Comparison of ENCODE assay signal across 19 mouse cellular contexts in genomic region chr2:52442125-52442524, GRCm38 (mm10). TPM values are rescaled to one million over a fixed set of nuclear protein-coding genes. Genes with fewer than 3 reads are reported as not detected.
A peak's percentile ranks its signal among the peaks of the same experiment; 100 is the strongest.
DNase-seq lines count a peak whose midpoint lies in the region; ATAC-seq and TF ChIP-seq lines count a peak whose summit lies in the region.
"Had no signal": no experiment of that assay in that cellular context is flagged by ENCODE, and none has a peak within 500 bp of the region (broad histone marks: within the 10 kb centered on the region; RNA-seq: fewer than 3 reads in every experiment).

No protein-coding gene starts in this region.

- no peak for ATAC-seq in heart, embryonic 15.5 days (replicated peaks; ENCODE audit: insufficient number of reproducible peaks, insufficient read depth, low FRiP score, low read depth)
- no peak for ATAC-seq in embryonic facial prominence, embryonic 15.5 days (ENCODE audit: insufficient number of reproducible peaks, low FRiP score, low TSS enrichment, low read depth)
- ATAC-seq in stomach, embryonic 15.5 days (ENCODE audit: insufficient read depth, low FRiP score, low read depth) = peak; percentile 35; the same call in 1 of the 2 replicates
- no peak for ATAC-seq in erythroblast, adult 5-6 weeks (replicated peaks; ENCODE audit: low FRiP score, poor library complexity, severe bottlenecking)
- ATAC-seq: forebrain, embryonic 13.5 days; hindbrain, embryonic 16.5 days had no signal

- H3K4me3 ChIP-seq in heart, embryonic 15.5 days = no peak overlapping the region
- H3K4me3 ChIP-seq in lung, adult 2 months (replicated peaks; ENCODE audit: extremely low read depth, low read depth, low read length) = no peak overlapping the region
- H3K4me3 ChIP-seq in embryonic facial prominence, embryonic 15.5 days (replicated peaks) = no peak overlapping the region
- H3K4me3 ChIP-seq in stomach, embryonic 15.5 days (replicated peaks) = no peak overlapping the region
- H3K4me3 ChIP-seq: forebrain, embryonic 13.5 days; limb, embryonic 13.5 days had no signal

- no peak overlapping the region for H3K9ac ChIP-seq in heart, embryonic 15.5 days
- no peak overlapping the region for H3K9ac ChIP-seq in embryonic facial prominence, embryonic 15.5 days
- no peak overlapping the region for H3K9ac ChIP-seq in stomach, embryonic 15.5 days
- H3K9ac ChIP-seq: forebrain, embryonic 13.5 days; limb, embryonic 13.5 days had no signal

- H3K4me1 ChIP-seq in heart, embryonic 15.5 days (replicated peaks) = peaks cover 24% of the 10 kb centered on the region
- H3K4me1 ChIP-seq in lung, adult 2 months (ENCODE audit: control insufficient read depth, insufficient read depth, low read length) = peaks cover 9% of the 10 kb centered on the region
- H3K4me1 ChIP-seq in embryonic facial prominence, embryonic 15.5 days = peaks cover 11% of the 10 kb centered on the region; the same call in 1 of the 2 replicates
- H3K4me1 ChIP-seq in stomach, embryonic 15.5 days = 0 out of 2 replicates have a peak, but pooled peaks cover 4% of the 10 kb centered on the region
- H3K4me1 ChIP-seq: limb, embryonic 13.5 days had no signal

- H3K4me2 ChIP-seq in heart, embryonic 15.5 days = no peak overlapping the region
- H3K4me2 ChIP-seq in embryonic facial prominence, embryonic 15.5 days (replicated peaks) = peak overlapping the region; percentile 22; the same call in 1 of the 2 replicates
- no peak overlapping the region for H3K4me2 ChIP-seq in stomach, embryonic 15.5 days
- H3K4me2 ChIP-seq: forebrain, embryonic 13.5 days; limb, embryonic 13.5 days had no signal

- 59% methylated on average over 5 of the region's 5 CpGs for WGBS in heart, embryonic 15.5 days
- WGBS in lung, adult 2 months = 52% methylated on average over 5 of the region's 5 CpGs
- 23% methylated on average over 5 of the region's 5 CpGs for WGBS in embryonic facial prominence, embryonic 15.5 days
- WGBS in stomach, embryonic 15.5 days = 31% methylated on average over 5 of the region's 5 CpGs

- DNase-seq in heart, adult 11 months = no peak
- peak; percentile 31 to 65 for DNase-seq in lung, adult 18-20 months
- no peak for DNase-seq in lung, adult 2 months
- no peak for DNase-seq in right cerebral cortex, postnatal 36 days (ENCODE audit: low spot score in 2 of 2)
- DNase-seq: adrenal gland, adult 8-10 months; B cell, adult 2 months; cerebellum, postnatal 10 days; gastrocnemius, postnatal 25 days; kidney, postnatal 4 days; midbrain, embryonic 14.5 days; right cerebral cortex, postnatal 25 days; thymus, postnatal 14 days had no signal

- TF ChIP-seq POLR2A in lung, adult 2 months (IDR thresholded peaks at IDR 0.05; ENCODE audit: borderline replicate concordance, extremely low read depth, low read depth, low read length) = no peak

- peak overlapping the region; percentile 31; the same call in 1 of the 2 replicates for H3K27ac ChIP-seq in heart, embryonic 15.5 days
- 0 out of 2 replicates have a peak overlapping the region, but pooled peaks have one; percentile 44 for H3K27ac ChIP-seq in embryonic facial prominence, embryonic 15.5 days (replicated peaks)
- 0 out of 2 replicates have a peak overlapping the region, but pooled peaks have one; percentile 6 for H3K27ac ChIP-seq in stomach, embryonic 15.5 days
- H3K27ac ChIP-seq: forebrain, embryonic 13.5 days; limb, embryonic 13.5 days had no signal

- H3K9me3 ChIP-seq in heart, embryonic 15.5 days (replicated peaks) = no peaks in the 10 kb centered on the region
- no peaks in the 10 kb centered on the region for H3K9me3 ChIP-seq in embryonic facial prominence, embryonic 15.5 days (replicated peaks)
- no peaks in the 10 kb centered on the region for H3K9me3 ChIP-seq in stomach, embryonic 15.5 days
- H3K9me3 ChIP-seq: forebrain, embryonic 13.5 days; limb, embryonic 13.5 days had no signal

- no peaks in the 10 kb centered on the region for H3K27me3 ChIP-seq in heart, embryonic 15.5 days
- no peaks in the 10 kb centered on the region for H3K27me3 ChIP-seq in embryonic facial prominence, embryonic 15.5 days
- H3K27me3 ChIP-seq in stomach, embryonic 15.5 days (replicated peaks) = no peaks in the 10 kb centered on the region
- H3K27me3 ChIP-seq: forebrain, embryonic 13.5 days; limb, embryonic 13.5 days had no signal

- no peak for TF ChIP-seq CTCF in lung, adult 2 months (IDR thresholded peaks at IDR 0.05; ENCODE audit: insufficient read depth, low read length)

- H3K36me3 ChIP-seq in heart, embryonic 15.5 days = no peaks in the 10 kb centered on the region
- no peaks in the 10 kb centered on the region for H3K36me3 ChIP-seq in embryonic facial prominence, embryonic 15.5 days
- H3K36me3 ChIP-seq in stomach, embryonic 15.5 days = no peaks in the 10 kb centered on the region
- H3K36me3 ChIP-seq: limb, embryonic 13.5 days had no signal

RNA-seq across cellular contexts. Expression of gene Arl5a, which starts 17.4 kb away (rescaled TPM):
- polyA plus RNA-seq in heart, embryonic 15.5 days (2015; fragmentation: Nextera tagmentation; extraction: Ambion mirVana) = 42.2 and 45.2 TPM in 2 replicates
- 8.1 and 13.0 TPM in 2 replicates for polyA plus RNA-seq in lung, adult 2 months (2012; rRNA removed)
- polyA plus RNA-seq in embryonic facial prominence, embryonic 15.5 days (2015; fragmentation: Nextera tagmentation; extraction: Ambion mirVana) = 39.6 and 39.8 TPM in 2 replicates
- polyA plus RNA-seq in stomach, embryonic 15.5 days (2015; fragmentation: Nextera tagmentation; extraction: Ambion mirVana) = 35.9 and 37.1 TPM in 2 replicates
- total RNA-seq in erythroblast, adult 5-6 weeks (2015; ENCODE audit: low replicate concordance) = 9.6 and 11.1 TPM in 2 replicates
- total RNA-seq in erythroblast, adult 5-6 weeks (2017; ENCODE audit: low replicate concordance) = 7.1 and 12.8 TPM in 2 replicates

Comparison
In these comparisons a context has a peak if more than half of its experiments do, and no peak if none do; other contexts are left out.
1. DNase-seq: peak in lung, adult 18-20 months (2 of 2); none in heart, adult 11 months (single experiment), lung, adult 2 months (single experiment) and right cerebral cortex, postnatal 36 days (0 of 2).
2. Peak in every context shown above with its lines, with median percentiles within 50 percentile points of each other: H3K27ac ChIP-seq.